Mouse (Mus musculus): Measurements from ENCODE around the gene Gabra6. TPM values are rescaled to one million over a fixed set of nuclear protein-coding genes. Genes with fewer than 3 reads are reported as not detected.

Gabra6 gene
- not detected in 2 replicates for polyA plus RNA-seq (2015; fragmentation: Nextera tagmentation; extraction: Ambion mirVana)

- H3K36me3 ChIP-seq, result no peaks in the 10 kb centered on the region
- H3K4me2 ChIP-seq, result no peak within 1 kb of the TSS
- H3K9ac ChIP-seq, result no peak within 1 kb of the TSS
- no peaks in the 10 kb centered on the region for H3K4me1 ChIP-seq (replicated peaks)
- H3K4me3 ChIP-seq, result no peak within 1 kb of the TSS
- ATAC-seq (ENCODE audit: low read depth), result no peak
- no peaks in the 10 kb centered on the region for H3K9me3 ChIP-seq
- no peak within 1 kb of the TSS for H3K27ac ChIP-seq (replicated peaks)
- 75% methylated on average over 5 of the region's 5 CpGs for WGBS
- no peaks in the 10 kb centered on the region for H3K27me3 ChIP-seq
Observed at GRCm38 (mm10) chr11:42320882-42321281, at the start of gene Gabra6. Gene Gabra6 (minus strand): TSS chr11:42321072.

- ATAC-seq (ENCODE audit: low read depth), result no peak
- 85% methylated on average over 7 of the region's 7 CpGs for WGBS
- Histone ChIP-seq H3K27me3 (no peaks in the 10 kb centered on the region), H3K27ac (replicated peaks) (no peak overlapping the region), H3K9me3 (no peaks in the 10 kb centered on the region), H3K4me2 (no peak overlapping the region), H3K4me3 (no peak overlapping the region), H3K36me3 (no peaks in the 10 kb centered on the region), H3K9ac (no peak overlapping the region), H3K4me1 (replicated peaks) (no peaks in the 10 kb centered on the region)
Observed at GRCm38 (mm10) chr11:42365544-42365943, 44.7 kb upstream of the Gabra6 start.

- H3K9me3 ChIP-seq, result no peaks in the 10 kb centered on the region
Observed at GRCm38 (mm10) chr11:42332121-42332520, 11.2 kb upstream of the Gabra6 start.

GRCm38 (mm10) chr11:42326262-42326661 is 5.4 kb upstream of the Gabra6 start:
- Histone ChIP-seq H3K36me3 (no peaks in the 10 kb centered on the region), H3K9me3 (no peaks in the 10 kb centered on the region), H3K4me3 (no peak overlapping the region), H3K4me1 (replicated peaks) (no peaks in the 10 kb centered on the region), H3K27me3 (no peaks in the 10 kb centered on the region), H3K9ac (no peak overlapping the region), H3K4me2 (no peak overlapping the region), H3K27ac (replicated peaks) (no peak overlapping the region)
- 84% methylated on average over 4 of the region's 4 CpGs for WGBS
- ATAC-seq (ENCODE audit: low read depth), result no peak

More at GRCm38 (mm10) chr11:42332121-42332520, 11.2 kb upstream of the Gabra6 start:
- Histone ChIP-seq H3K27ac (replicated peaks) (no peak overlapping the region), H3K4me2 (no peak overlapping the region), H3K9ac (no peak overlapping the region), H3K27me3 (no peaks in the 10 kb centered on the region), H3K4me1 (replicated peaks) (no peaks in the 10 kb centered on the region), H3K4me3 (no peak overlapping the region), H3K36me3 (no peaks in the 10 kb centered on the region)
- 84% methylated on average over 3 of the region's 3 CpGs for WGBS
- no peak for ATAC-seq (ENCODE audit: low read depth)

- Histone ChIP-seq H3K9me3 (no peaks in the 10 kb centered on the region), H3K4me2 (no peak overlapping the region), H3K27ac (replicated peaks) (no peak overlapping the region), H3K4me1 (replicated peaks) (no peaks in the 10 kb centered on the region), H3K9ac (no peak overlapping the region), H3K4me3 (no peak overlapping the region), H3K36me3 (no peaks in the 10 kb centered on the region), H3K27me3 (no peaks in the 10 kb centered on the region)
- WGBS, result 85% methylated on average over 3 of the region's 3 CpGs
- no peak for ATAC-seq (ENCODE audit: low read depth)
Observed at GRCm38 (mm10) chr11:42321560-42321959, 688 bp upstream of the Gabra6 start.

- no peaks in the 10 kb centered on the region for H3K27me3 ChIP-seq
- ATAC-seq (ENCODE audit: low read depth), result no peak
- H3K9ac ChIP-seq, result no peak overlapping the region
- no peak overlapping the region for H3K27ac ChIP-seq (replicated peaks)
- 87% methylated on average over 3 of the region's 3 CpGs for WGBS
- no peaks in the 10 kb centered on the region for H3K36me3 ChIP-seq
- H3K4me3 ChIP-seq, result no peak overlapping the region
- H3K4me2 ChIP-seq, result no peak overlapping the region
- H3K9me3 ChIP-seq, result no peaks in the 10 kb centered on the region
- H3K4me1 ChIP-seq (replicated peaks), result 0 out of 2 replicates have a peak, but pooled peaks cover 4% of the 10 kb centered on the region
Observed at GRCm38 (mm10) chr11:42319521-42319920, 1.4 kb downstream of the Gabra6 start.

GRCm38 (mm10) chr11:42319101-42319500 is 1.8 kb downstream of the Gabra6 start:
- no peaks in the 10 kb centered on the region for H3K9me3 ChIP-seq
- H3K4me1 ChIP-seq (replicated peaks), result 0 out of 2 replicates have a peak, but pooled peaks cover 4% of the 10 kb centered on the region
- no peak overlapping the region for H3K9ac ChIP-seq
- H3K27me3 ChIP-seq, result no peaks in the 10 kb centered on the region
- no peak overlapping the region for H3K27ac ChIP-seq (replicated peaks)
- H3K36me3 ChIP-seq, result no peaks in the 10 kb centered on the region
- 91% methylated on average over 6 of the region's 6 CpGs for WGBS
- ATAC-seq (ENCODE audit: low read depth), result no peak
- H3K4me2 ChIP-seq, result no peak overlapping the region
- H3K4me3 ChIP-seq, result no peak overlapping the region

- Histone ChIP-seq H3K36me3 (no peaks in the 10 kb centered on the region), H3K9me3 (no peaks in the 10 kb centered on the region), H3K27ac (replicated peaks) (no peak overlapping the region), H3K4me3 (no peak overlapping the region), H3K27me3 (no peaks in the 10 kb centered on the region), H3K4me2 (no peak overlapping the region), H3K9ac (no peak overlapping the region), H3K4me1 (replicated peaks) (0 out of 2 replicates have a peak, but pooled peaks cover 4% of the 10 kb centered on the region)
- 94% methylated on average over 3 of the region's 3 CpGs for WGBS
- ATAC-seq (ENCODE audit: low read depth), result no peak
Observed at GRCm38 (mm10) chr11:42317985-42318384, 2.9 kb downstream of the Gabra6 start.

GRCm38 (mm10) chr11:42314850-42315249 is 6.0 kb downstream of the Gabra6 start:
- H3K9ac ChIP-seq, result no peak overlapping the region
- H3K4me1 ChIP-seq (replicated peaks), result 0 out of 2 replicates have a peak, but pooled peaks cover 4% of the 10 kb centered on the region
- H3K4me2 ChIP-seq, result peak overlapping the region; percentile 25
- 4% methylated on average over 6 of the region's 6 CpGs for WGBS
- H3K27me3 ChIP-seq, result no peaks in the 10 kb centered on the region
- no peaks in the 10 kb centered on the region for H3K9me3 ChIP-seq
- H3K36me3 ChIP-seq, result no peaks in the 10 kb centered on the region
- H3K27ac ChIP-seq (replicated peaks), result no peak overlapping the region
- ATAC-seq (ENCODE audit: low read depth), result no peak
- H3K4me3 ChIP-seq, result no peak overlapping the region

GRCm38 (mm10) chr11:42310892-42311291 is 10.0 kb downstream of the Gabra6 start:
- Histone ChIP-seq H3K27me3 (no peaks in the 10 kb centered on the region), H3K27ac (replicated peaks) (no peak overlapping the region), H3K9ac (no peak overlapping the region), H3K9me3 (no peaks in the 10 kb centered on the region), H3K4me2 (no peak overlapping the region), H3K4me1 (replicated peaks) (0 out of 2 replicates have a peak, but pooled peaks cover 4% of the 10 kb centered on the region), H3K4me3 (no peak overlapping the region), H3K36me3 (no peaks in the 10 kb centered on the region)
- no peak for ATAC-seq (ENCODE audit: low read depth)
- 65% methylated on average over 1 of the region's 1 CpGs for whole genome bisulfite sequencing

GRCm38 (mm10) chr11:42309086-42309485 is 11.8 kb downstream of the Gabra6 start:
- Histone ChIP-seq H3K9ac (no peak overlapping the region), H3K27ac (replicated peaks) (no peak overlapping the region), H3K4me3 (no peak overlapping the region), H3K27me3 (no peaks in the 10 kb centered on the region), H3K9me3 (no peaks in the 10 kb centered on the region), H3K4me2 (no peak overlapping the region), H3K4me1 (replicated peaks) (no peaks in the 10 kb centered on the region), H3K36me3 (no peaks in the 10 kb centered on the region)
- ATAC-seq (ENCODE audit: low read depth), result no peak
- 78% methylated on average over 2 of the region's 2 CpGs for WGBS

- no peaks in the 10 kb centered on the region for H3K9me3 ChIP-seq
Observed at GRCm38 (mm10) chr11:42306095-42306494, 14.8 kb downstream of the Gabra6 start.

GRCm38 (mm10) chr11:42258978-42259377 is 61.9 kb downstream of the Gabra6 start:
- H3K4me2 ChIP-seq, result no peak overlapping the region
- H3K36me3 ChIP-seq, result no peaks in the 10 kb centered on the region

More at GRCm38 (mm10) chr11:42306095-42306494, 14.8 kb downstream of the Gabra6 start:
- H3K4me1 ChIP-seq (replicated peaks), result no peaks in the 10 kb centered on the region
- no peaks in the 10 kb centered on the region for H3K27me3 ChIP-seq
- WGBS, result 88% methylated on average over 1 of the region's 1 CpGs
- no peak for ATAC-seq (ENCODE audit: low read depth)
- H3K27ac ChIP-seq (replicated peaks), result no peak overlapping the region
- H3K9ac ChIP-seq, result no peak overlapping the region
- H3K4me3 ChIP-seq, result no peak overlapping the region
- H3K36me3 ChIP-seq, result no peaks in the 10 kb centered on the region
- no peak overlapping the region for H3K4me2 ChIP-seq

More at GRCm38 (mm10) chr11:42258978-42259377, 61.9 kb downstream of the Gabra6 start:
- no peaks in the 10 kb centered on the region for H3K4me1 ChIP-seq (replicated peaks)
- H3K9me3 ChIP-seq, result no peaks in the 10 kb centered on the region
- no peak overlapping the region for H3K4me3 ChIP-seq
- ATAC-seq (ENCODE audit: low read depth), result no peak
- H3K9ac ChIP-seq, result no peak overlapping the region
- 86% methylated on average over 3 of the region's 3 CpGs for WGBS
- no peaks in the 10 kb centered on the region for H3K27me3 ChIP-seq
- H3K27ac ChIP-seq (replicated peaks), result no peak overlapping the region

Data from neural tube, embryonic 13.5 days (tissue).